Mouse (Mus musculus) neural tube, embryonic 11.5 days (tissue): ENCODE data around the gene Slc11a1. TPM values are rescaled to one million over a fixed set of nuclear protein-coding genes. Genes with fewer than 3 reads are reported as not detected.

Experiments used
- ATAC-seq: fragments of 200-750 bp; cut with Nextera tagmentation; 2 replicates; pipeline ENCODE4 v1.8.0; 2017; ENCODE audit warnings: moderate number of reproducible peaks, mild to moderate bottlenecking, moderate TSS enrichment, moderate library complexity; ENCODE audit not compliant: insufficient read depth, low FRiP score, low TSS enrichment
- DNase-seq: peaks from one replicate; pipeline ENCODE4 v3.0.0-alpha.2; 2015; ENCODE audit warnings: low spot score
- H3K27ac ChIP-seq: fragments of 300-500 bp; sonication (generic); 2 replicates; pipeline ENCODE4 v1.5.1; 2014; ENCODE audit warnings: low read depth, mild to moderate bottlenecking, low read length
- H3K27me3 ChIP-seq: fragments of 300-500 bp; sonication (generic); 2 replicates; pipeline ENCODE4 v1.6.1; 2014; ENCODE audit warnings: mild to moderate bottlenecking, low read length, mixed read lengths; ENCODE audit not compliant: control insufficient read depth, insufficient read depth
- H3K36me3 ChIP-seq: fragments of 300-500 bp; sonication (generic); 2 replicates; pipeline ENCODE4 v1.6.1; 2014; ENCODE audit warnings: mild to moderate bottlenecking, low read length, moderate library complexity, mixed read lengths; ENCODE audit not compliant: control insufficient read depth, insufficient read depth
- H3K4me1 ChIP-seq: fragments of 300-500 bp; sonication (generic); 2 replicates; pipeline ENCODE4 v1.6.1; 2014; ENCODE audit warnings: low read length, mixed read lengths; ENCODE audit not compliant: control insufficient read depth, insufficient read depth
- H3K4me2 ChIP-seq: fragments of 300-500 bp; sonication (generic); 2 replicates; pipeline ENCODE4 v1.6.1; 2014; ENCODE audit warnings: low read depth, mild to moderate bottlenecking, moderate library complexity
- H3K4me3 ChIP-seq: fragments of 300-500 bp; sonication (generic); 2 replicates; pipeline ENCODE4 v1.5.1; 2014; ENCODE audit warnings: low read depth, low read length
- H3K9ac ChIP-seq: fragments of 300-500 bp; sonication (generic); 2 replicates; pipeline ENCODE4 v1.6.1; 2014; ENCODE audit warnings: mild to moderate bottlenecking, low read length
- H3K9me3 ChIP-seq: fragments of 300-500 bp; sonication (generic); 2 replicates; pipeline ENCODE4 v1.6.1; 2016; ENCODE audit warnings: low read length; ENCODE audit not compliant: control insufficient read depth
- WGBS: fragments of 180-500 bp; shearing (Covaris S2); extraction: QIAGEN DNeasy Blood & Tissue Kit; methylation state at CpG from one replicate; pipeline ENCODE4 v1.1.7; 2014; 5-methylcytosine and 5-hydroxymethylcytosine counted together
- polyA plus RNA-seq: library from polyadenylated mRNA; unstranded; fragments of >200 nt; fragmentation: Nextera tagmentation; extraction: Ambion mirVana; gene quantifications from 2 replicates; pipeline ENCODE4 v1.2.1, GENCODE M21; 2014

The Slc11a1 gene
- polyA plus RNA-seq, 1 experiment from 2014 or later, result 2.3 TPM

DNA sequence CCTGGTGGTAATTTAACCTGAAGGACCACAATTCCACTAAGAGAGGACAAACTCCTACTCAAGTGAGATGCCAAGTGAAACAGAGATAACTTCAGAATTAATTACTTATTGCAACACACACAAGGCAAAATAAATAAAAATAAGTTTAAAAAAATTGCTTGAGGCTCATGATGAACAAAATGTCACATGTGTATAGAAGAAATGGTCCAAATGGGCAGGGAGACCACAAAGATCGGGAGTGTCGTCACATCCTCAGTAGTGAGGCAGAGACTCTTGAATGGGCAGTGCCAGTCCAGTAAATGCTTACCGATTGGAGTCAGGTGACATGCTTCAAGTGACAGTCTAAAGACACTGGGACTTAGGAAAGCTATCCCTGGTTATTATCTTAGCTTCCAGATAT is 25.5 kb downstream of the Slc11a1 start:
- DNase-seq (no peak), ATAC-seq (no peak)
- H3K4me2 ChIP-seq, result no peak overlapping the region
- 91% methylated on average over 3 of the region's 3 CpGs for WGBS
- H3K27me3 ChIP-seq, result no peaks in the 10 kb centered on the region
- H3K4me3 ChIP-seq, result no peak overlapping the region
- H3K4me1 ChIP-seq, result no peaks in the 10 kb centered on the region
- H3K36me3 ChIP-seq, result no peaks in the 10 kb centered on the region
- H3K9me3 ChIP-seq, result no peaks in the 10 kb centered on the region
- no peak overlapping the region for H3K9ac ChIP-seq
- no peak overlapping the region for H3K27ac ChIP-seq

DNA sequence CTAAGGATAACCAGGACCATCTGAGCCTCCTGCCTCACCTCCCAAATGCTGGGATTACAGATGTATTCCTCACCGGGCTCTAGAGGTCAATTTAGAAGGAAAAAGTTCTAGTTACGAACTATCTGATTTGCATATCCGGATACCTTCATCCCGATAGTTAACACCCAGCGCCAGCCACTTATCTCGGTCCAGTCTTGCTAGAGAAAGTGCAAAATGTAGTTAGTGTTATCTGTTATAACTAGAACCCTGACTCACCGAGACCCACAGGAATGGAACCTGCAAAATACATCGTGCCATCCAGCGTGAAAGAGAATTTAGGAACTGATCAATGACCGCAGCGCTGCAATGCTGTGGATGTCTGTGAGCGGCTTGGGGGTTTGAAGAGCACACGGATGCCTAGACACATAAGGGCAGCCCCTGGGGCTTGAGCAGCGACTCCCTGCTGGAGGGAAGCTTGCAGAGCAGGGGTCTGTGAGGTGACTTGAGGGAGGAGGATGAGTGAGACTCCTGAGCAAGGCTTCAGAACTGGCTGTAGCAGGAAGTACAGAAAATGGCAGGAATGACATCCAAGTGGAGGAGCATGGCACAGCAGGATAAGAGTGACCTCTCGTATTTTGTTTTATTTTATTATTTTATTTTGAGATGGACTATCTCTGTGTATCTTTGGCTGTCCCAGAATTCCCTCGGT is 26.2 kb downstream of the Slc11a1 start:
- Histone ChIP-seq H3K27ac (no peak overlapping the region), H3K9ac (no peak overlapping the region), H3K4me2 (no peak overlapping the region), H3K36me3 (no peaks in the 10 kb centered on the region), H3K4me1 (no peaks in the 10 kb centered on the region), H3K9me3 (no peaks in the 10 kb centered on the region), H3K4me3 (no peak overlapping the region), H3K27me3 (no peaks in the 10 kb centered on the region)
- DNase-seq (no peak), ATAC-seq (no peak)
- WGBS, result 57% methylated on average over 16 of the region's 16 CpGs

DNA sequence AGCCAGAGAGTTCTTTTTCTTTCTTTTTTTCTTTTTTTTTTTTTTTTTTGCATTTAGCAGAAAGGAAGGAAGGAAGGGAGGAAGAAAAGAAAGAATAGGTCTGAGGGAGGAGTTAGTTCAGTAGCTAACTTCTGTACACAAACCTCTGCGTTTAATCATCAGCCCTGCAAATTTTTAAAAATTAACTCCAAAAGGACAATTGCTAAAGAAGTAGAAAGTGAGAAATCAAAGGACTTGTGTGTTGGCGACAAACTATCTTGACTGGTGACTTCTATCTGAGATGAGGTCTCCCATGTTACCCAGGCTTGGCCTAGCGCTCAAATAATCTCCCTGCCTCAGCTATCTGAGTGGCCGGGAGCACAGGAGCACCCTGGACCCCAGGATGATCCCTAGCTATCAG is 29.2 kb downstream of the Slc11a1 start:
- no peaks in the 10 kb centered on the region for H3K36me3 ChIP-seq
- no peaks in the 10 kb centered on the region for H3K9me3 ChIP-seq
- no peak overlapping the region for H3K4me3 ChIP-seq
- 95% methylated on average over 4 of the region's 4 CpGs for WGBS
- no peak overlapping the region for H3K27ac ChIP-seq
- no peak overlapping the region for H3K4me2 ChIP-seq
- no peak for ATAC-seq
- no peak for DNase-seq
- no peaks in the 10 kb centered on the region for H3K4me1 ChIP-seq
- no peak overlapping the region for H3K9ac ChIP-seq
- no peaks in the 10 kb centered on the region for H3K27me3 ChIP-seq

DNA sequence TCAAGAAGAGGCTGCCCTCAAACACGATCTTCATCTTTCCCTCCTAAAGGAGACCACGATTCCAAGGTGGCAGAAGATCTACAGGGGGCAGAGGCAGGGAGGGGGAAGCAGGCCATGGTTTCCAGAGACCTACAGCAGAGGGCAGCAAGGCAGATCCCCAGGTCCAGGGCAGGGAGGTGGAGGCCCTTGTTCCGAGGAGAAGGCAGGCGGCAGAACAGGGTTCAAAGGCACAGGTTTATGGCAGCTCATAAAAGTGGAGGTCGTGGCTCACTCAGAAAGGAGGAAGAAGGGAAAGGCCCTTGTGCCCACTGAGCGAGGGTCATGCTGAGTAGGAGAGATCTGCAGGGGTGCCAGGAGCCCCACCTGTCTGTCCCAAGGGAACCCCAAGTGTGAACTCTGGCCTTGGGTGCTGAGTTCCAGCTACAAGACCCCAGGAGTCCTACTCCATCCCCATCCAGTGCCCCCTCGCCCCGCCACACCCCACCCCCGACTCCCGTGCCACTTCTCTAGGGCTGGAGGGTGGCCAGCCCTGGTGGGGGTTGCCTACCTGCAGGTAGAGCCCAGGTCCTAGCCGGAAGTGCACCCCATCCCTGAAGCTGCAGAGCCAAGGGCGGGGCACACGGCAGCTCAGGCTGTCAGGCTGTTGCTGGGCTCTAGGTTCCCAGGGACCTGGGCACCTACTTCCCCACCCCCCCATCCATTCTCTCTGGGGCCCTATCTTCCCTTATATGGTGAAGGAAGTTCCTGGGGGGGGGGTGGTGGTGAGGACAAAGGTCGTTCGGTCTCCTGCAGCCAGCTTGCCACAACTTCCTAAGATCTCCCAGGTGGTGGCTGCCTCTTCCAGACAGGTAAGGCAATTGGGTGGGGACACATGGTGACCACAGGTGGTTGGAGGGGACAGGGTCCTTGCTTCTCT is 33.9 kb downstream of the Slc11a1 start, which contains the start of gene Vil1:
Gene Vil1 (plus strand): TSS at position 788 of the 916 bp plus-strand sequence.
- no peaks in the 10 kb centered on the region for H3K27me3 ChIP-seq
- DNase-seq (no peak), ATAC-seq (no peak)
- H3K27ac ChIP-seq, result no peak within 1 kb of the TSS
- H3K9me3 ChIP-seq, result no peaks in the 10 kb centered on the region
- no peak within 1 kb of the TSS for H3K9ac ChIP-seq
- 34% methylated on average over 15 of the region's 15 CpGs for WGBS
- no peaks in the 10 kb centered on the region for H3K36me3 ChIP-seq
- no peak within 1 kb of the TSS for H3K4me2 ChIP-seq
- no peak within 1 kb of the TSS for H3K4me3 ChIP-seq
- no peaks in the 10 kb centered on the region for H3K4me1 ChIP-seq

DNA sequence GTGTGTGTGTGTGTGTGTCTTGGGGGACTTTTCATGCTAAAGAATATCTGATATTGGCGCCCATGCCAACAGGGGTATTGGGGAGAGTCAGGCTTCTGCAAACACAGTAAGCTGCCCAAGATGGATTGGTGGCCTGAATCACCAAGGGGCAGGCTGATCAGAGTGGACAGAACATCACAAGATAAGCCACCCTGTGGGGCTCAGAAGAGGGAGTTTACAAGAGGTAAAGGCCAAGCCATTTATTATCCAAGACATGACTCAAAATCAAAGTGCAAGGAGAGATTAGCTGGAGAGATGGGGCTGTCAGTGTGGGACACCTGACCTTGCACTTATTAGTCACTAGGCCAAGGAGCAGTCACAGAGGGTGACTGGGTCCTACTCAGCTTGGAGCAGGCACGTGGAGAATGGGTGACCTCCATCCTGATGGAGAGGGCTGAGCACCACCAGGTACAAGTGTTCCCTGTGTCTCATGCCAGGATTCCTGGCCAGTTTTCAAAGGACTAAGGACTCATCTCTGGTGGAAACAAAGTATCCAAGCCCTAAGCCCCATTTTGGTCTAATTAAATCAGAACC is 36.8 kb downstream of the Slc11a1 start:
- ATAC-seq, result no peak
- WGBS, result 63% methylated on average over 2 of the region's 2 CpGs
- H3K4me1 ChIP-seq, result no peaks in the 10 kb centered on the region
- no peak overlapping the region for H3K4me3 ChIP-seq
- no peak overlapping the region for H3K9ac ChIP-seq
- H3K36me3 ChIP-seq, result no peaks in the 10 kb centered on the region
- H3K4me2 ChIP-seq, result no peak overlapping the region
- DNase-seq, result no peak
- no peak overlapping the region for H3K27ac ChIP-seq
- no peaks in the 10 kb centered on the region for H3K9me3 ChIP-seq
- H3K27me3 ChIP-seq, result no peaks in the 10 kb centered on the region

DNA sequence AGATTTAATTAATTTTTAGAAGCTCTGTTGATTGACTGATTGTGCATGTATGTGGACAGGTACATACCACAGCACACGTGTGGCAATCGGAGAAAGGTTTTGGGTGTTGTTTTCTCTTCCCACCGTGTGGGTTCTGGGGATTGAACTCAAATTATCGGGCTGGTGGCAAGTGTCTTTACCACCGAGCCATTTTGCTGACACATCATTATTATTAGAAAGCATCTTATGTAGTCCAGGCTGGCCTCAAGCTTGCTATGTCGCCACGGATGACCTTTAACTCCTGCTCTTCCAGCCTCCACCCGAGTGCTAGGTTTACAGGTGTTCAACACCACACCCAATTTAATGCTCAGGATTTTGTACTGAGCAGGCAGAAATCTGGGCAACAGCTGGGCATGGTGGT is 37.7 kb downstream of the Slc11a1 start:
- Histone ChIP-seq H3K4me2 (no peak overlapping the region), H3K36me3 (no peaks in the 10 kb centered on the region), H3K4me1 (no peaks in the 10 kb centered on the region), H3K27ac (no peak overlapping the region), H3K27me3 (no peaks in the 10 kb centered on the region), H3K9ac (no peak overlapping the region), H3K9me3 (no peaks in the 10 kb centered on the region), H3K4me3 (no peak overlapping the region)
- ATAC-seq (no peak), DNase-seq (no peak)
- WGBS, result 84% methylated on average over 8 of the region's 8 CpGs

DNA sequence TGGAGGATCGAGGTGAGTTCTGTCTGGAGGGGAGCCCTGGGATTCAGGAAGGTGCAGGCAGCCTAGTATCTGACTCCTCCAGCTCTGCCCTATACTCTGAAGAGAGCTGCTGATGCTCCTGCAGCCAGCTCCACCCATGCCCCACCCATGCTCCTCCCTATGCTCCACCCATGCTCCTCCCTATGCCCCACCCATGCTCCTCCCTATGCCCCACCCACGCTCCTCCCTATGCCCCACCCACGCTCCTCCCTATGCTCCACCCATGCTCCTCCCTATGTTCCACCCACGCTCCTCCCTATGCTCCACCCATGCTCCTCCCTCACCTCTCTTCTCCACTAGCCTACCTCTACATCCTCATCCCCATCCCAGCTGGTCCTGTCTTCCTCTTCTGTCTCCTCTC is 40.1 kb downstream of the Slc11a1 start:
- H3K27me3 ChIP-seq, result no peaks in the 10 kb centered on the region
- H3K9ac ChIP-seq, result no peak overlapping the region
- DNase-seq (no peak), ATAC-seq (no peak)
- 31% methylated on average over 4 of the region's 4 CpGs for WGBS
- no peaks in the 10 kb centered on the region for H3K36me3 ChIP-seq
- no peaks in the 10 kb centered on the region for H3K4me1 ChIP-seq
- no peaks in the 10 kb centered on the region for H3K9me3 ChIP-seq
- no peak overlapping the region for H3K27ac ChIP-seq
- no peak overlapping the region for H3K4me2 ChIP-seq
- H3K4me3 ChIP-seq, result no peak overlapping the region

DNA sequence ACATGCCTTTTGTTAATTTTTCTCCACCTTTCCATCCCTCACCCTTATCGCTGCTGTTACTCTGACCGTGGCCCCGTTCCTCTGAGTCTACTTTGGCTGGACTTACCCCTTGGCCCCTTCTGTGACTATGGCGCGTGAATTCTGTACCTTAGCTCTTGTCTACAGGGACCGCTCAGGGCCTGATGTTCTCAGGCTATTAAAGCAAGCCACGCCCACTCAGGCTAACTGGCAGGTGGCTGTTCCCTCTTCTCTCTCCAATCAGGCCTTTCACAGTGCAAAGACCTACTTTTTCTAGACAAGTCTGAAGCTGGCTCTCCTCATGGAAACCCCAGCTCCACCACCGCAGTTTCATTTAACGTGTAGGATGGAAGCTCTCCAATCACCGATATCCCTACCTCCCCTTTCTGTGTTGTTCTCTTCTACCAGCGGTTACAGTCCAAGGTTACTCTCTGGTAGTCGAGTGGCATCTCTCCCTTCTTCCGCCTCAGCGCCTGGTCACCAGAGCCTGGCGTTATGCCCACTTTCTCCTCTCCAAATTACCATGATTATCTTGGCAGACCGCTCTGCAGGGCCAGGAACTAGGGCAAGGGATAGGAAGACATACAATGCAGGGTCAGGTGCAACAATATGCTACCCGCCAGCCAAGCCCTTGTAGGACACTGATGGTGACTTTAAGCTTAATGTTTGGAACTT is 43.9 kb downstream of the Slc11a1 start:
- Histone ChIP-seq H3K27me3 (no peaks in the 10 kb centered on the region), H3K9me3 (no peaks in the 10 kb centered on the region), H3K4me1 (no peaks in the 10 kb centered on the region), H3K4me2 (no peak overlapping the region), H3K4me3 (no peak overlapping the region), H3K27ac (no peak overlapping the region), H3K9ac (no peak overlapping the region), H3K36me3 (no peaks in the 10 kb centered on the region)
- 77% methylated on average over 17 of the region's 17 CpGs for WGBS
- no peak for ATAC-seq
- DNase-seq, result no peak
